Mouse (Mus musculus) bone marrow macrophage, adult 2 months (primary cell): Measurements from ENCODE around the gene Rrbp1.

Source experiments
- CTCF ChIP-seq: IDR thresholded peaks from 2 replicates; pipeline ENCODE4 v1.5.1; 2012; ENCODE audit warnings: low read depth, mild to moderate bottlenecking, low read length, moderate library complexity
- POLR2A ChIP-seq: IDR thresholded peaks from 2 replicates; pipeline ENCODE4 v1.6.1; 2012; ENCODE audit warnings: mild to moderate bottlenecking, low read depth, low read length, borderline replicate concordance

- TF ChIP-seq POLR2A (no peak), CTCF (no peak)
These were observed 78.7 kb downstream of the Rrbp1 start for GRCm38 (mm10) chr2:143932340-143932873.
